Mouse (Mus musculus) layer of hippocampus, adult 8-10 months (tissue): ENCODE results near the gene C1qtnf7. TPM values are rescaled to one million over a fixed set of nuclear protein-coding genes. Genes with fewer than 3 reads are reported as not detected.

Experiments used
- DNase-seq, 2 experiments: peaks; one replicate each; pipeline ENCODE4 v3.0.0; 2022; ENCODE audit warnings: low spot score in 2 of 2
- total RNA-seq, 4 experiments: library from RNA; stranded (reverse); gene quantifications; 2 replicates each; pipeline ENCODE4 v1.2.4; 2022

Gene C1qtnf7
- total RNA-seq, 4 experiments from 2014 or later: 1.4 to 2.7 (median 1.9) TPM

DNA sequence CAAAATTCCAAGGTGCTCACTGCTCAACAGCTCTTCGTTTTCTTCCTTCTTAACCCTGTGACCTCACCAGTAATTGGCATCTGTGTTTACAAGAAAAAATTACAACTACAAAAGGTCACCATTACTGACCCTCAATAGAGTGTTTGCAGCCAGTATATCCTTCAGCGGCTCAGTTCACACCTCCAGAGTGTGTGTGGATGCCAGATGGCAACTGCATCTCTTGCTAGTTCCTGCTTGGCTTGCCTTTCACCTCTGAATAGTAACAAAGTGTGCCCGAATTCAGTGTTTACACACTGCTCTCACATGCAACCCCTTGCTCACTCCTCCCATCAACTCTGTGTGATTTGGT lies 23.8 kb downstream of the C1qtnf7 start:
- DNase-seq: no peak

DNA sequence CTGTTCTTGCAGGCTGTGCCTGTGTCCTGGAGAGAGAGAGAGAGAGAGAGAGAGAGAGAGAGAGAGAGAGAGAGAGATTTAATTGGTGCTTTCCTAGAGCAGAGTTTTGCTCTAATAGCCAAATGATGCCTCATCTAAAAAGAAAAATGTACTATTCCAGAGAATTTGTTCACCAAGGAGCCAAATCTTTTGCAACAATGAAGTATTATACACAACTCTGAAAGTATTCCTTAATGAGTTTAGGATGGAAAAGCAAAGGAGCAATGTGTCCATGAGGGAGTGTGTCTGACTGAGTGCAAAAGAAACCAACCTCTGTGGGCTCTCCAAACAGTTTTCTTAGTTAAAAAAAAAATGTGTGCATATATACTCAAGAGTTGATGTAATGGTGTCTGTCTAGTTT lies 24.5 kb downstream of the C1qtnf7 start:
- no peak for DNase-seq

DNA sequence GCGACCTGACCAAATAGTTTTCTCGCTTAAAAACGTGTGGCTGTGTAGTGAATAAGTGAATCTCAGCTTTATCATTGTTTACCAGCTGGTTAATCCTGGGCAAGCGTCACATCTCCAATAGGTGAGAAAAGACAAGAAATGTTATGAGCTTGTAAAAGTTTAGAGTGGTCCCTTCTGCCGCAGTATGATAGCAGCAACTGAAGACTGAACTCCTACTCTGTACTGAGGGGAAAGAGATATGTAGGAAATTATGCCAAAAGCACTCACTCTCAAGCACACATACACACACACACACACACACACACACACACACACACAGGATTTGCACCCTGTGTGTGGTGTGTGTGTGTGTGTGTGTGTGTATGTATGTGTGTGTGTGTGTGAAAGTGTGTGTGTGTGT lies 26.2 kb downstream of the C1qtnf7 start:
- no peak for DNase-seq

DNA sequence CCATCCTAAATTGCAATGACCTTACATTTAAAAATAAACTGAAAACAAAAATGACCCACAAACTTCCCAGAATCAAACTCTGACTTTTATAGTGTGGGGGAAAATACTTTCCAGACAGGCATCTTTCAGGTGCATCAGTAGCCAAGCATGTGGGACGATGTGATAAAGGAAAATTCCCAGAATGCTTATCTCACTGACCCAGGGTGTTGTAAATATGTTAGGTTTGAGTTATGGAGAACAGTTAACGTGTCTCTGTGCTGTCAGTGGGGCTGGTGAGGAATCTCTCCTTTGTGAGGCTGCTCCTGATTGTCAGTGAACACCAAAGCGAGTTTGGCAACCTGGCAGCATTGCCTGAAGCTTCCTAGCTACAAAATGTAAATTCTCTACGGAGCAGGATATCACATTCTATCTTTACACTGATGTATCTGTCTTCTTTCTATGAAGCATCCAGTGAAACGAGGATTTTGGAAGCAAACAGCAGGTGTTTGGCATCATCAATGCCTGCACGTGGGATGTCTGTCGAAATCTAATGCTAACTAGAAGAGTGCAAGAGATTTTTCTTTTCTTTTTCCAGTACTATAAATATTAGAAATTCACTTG lies 27.0 kb downstream of the C1qtnf7 start:
- peak; percentile 35 to 40 for DNase-seq

DNA sequence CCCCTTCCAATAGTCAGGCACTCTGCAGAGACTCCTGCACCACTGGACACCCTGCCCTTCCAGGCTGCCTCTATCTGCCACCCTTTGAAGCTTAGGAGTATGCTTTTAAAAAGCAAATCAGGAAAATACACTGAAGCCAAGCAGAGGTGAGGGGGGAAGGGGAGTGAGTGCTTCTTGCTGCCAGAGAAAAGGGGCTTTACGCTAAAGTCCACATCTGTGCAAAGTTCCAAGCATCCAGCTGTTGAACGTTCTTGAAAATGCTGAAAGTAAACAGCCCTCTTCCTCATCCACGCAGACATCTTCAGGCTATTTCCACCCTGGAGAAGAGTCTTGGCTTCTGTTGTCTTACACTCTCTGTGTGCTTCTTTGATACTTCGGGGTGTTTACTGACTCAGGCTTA lies 34.6 kb downstream of the C1qtnf7 start:
- DNase-seq: no peak

GRCm38 (mm10) chr5:43550444-43550843 lies 35.1 kb downstream of the C1qtnf7 start:
- no peak for DNase-seq

DNA sequence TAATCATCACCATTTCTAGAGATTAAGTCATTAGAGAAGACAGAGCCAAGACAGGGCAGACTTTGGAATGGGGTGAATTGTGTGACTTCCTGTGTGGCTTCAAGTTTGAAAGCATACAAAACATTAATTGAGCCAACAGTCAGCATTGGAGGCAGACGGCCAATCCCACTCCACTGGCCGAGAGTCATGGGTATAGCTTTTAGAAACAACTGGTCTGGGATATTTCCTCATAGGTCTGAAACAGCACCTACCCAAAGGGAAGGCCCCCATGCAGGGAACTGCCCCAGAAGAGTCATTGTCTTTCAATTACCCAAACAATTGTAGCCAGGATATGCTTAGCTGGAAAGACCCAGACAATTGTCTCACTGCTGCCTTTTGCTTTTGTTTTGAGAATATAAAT lies 39.5 kb downstream of the C1qtnf7 start:
- DNase-seq: no peak

DNA sequence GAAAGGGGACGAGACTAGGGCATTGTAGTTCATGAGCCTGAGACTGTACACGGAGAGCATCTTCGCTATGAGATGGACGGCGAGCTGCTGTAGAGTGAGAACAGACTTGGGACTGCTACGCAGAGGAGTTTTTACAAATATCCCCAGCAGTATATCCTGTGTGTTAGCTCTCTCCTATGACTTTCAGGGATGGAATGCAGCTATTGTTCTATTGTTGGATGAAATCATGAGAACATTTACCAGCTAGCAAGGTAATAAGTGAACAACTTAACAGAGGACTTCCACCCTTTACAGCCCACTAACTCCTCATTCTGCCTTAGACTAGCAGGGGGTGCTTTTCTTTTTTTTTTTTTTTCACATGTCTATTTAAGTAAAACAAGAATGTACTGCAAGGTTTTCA lies 40.1 kb downstream of the C1qtnf7 start:
- no peak for DNase-seq

GRCm38 (mm10) chr5:43557436-43557835 lies 42.1 kb downstream of the C1qtnf7 start:
- DNase-seq: peak; percentile 29 to 45

DNA sequence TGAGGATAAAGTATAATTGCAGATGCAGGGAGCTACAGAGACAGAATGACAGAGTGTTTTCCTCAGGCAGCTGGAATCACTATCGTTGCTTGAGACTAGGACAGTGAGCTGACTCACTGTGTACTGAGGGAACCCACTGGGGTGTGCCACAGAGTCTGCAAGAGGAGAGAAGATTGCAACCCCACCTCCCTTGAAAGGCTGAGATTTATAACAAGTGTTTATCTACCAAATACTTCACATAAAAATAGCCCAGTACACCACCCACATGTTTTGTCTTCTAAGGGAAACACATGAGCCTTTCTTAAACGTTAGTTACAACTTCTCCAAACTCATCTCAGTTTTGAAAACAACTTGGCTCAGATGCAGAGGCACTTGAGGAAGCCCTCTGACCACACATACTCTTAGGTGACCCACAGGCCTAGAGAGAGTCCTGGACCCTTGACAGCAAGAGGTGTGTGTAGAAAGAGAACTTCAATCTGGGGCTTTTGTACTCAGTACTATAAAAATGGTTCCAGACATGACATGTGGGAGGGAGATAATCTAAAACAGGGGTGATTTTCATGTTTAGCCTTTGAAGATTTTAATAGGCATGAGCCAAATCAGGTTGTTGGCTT lies 46.4 kb downstream of the C1qtnf7 start:
- no peak for DNase-seq

DNA sequence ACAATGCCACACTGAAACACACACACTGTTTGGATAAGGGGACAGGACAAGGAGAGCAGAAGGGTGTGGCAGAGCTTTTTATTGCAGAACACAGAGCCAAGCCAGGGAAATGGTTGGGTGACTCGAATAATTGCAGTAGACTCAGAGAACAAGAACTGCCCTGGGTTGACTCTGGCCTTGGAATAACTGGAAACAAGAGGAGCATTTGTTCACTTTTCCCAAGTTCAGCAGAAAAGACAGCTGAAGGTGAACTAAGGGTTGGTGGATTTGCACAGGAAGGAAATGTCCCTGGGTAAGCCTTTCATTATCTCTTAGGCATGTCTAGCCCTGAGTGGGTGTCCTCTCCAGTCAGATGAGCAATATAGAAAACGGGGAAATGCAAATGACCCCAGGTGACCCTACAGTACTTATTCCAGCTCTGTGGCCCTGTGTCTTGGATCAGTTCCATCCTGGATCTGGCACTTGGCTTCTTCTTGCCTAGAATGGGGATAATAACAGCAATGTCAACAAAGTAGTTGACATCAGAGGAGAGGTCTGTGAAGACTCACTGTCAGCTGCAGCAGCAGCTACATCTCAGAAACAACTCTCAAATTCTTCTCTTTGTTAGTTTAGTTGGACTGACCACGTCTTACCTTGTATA lies 54.5 kb downstream of the C1qtnf7 start:
- DNase-seq: no peak

- DNase-seq: peak in 1 of 2 experiments; percentile 15
Observed at GRCm38 (mm10) chr5:43582876-43583275, 67.5 kb downstream of the C1qtnf7 start.

DNA sequence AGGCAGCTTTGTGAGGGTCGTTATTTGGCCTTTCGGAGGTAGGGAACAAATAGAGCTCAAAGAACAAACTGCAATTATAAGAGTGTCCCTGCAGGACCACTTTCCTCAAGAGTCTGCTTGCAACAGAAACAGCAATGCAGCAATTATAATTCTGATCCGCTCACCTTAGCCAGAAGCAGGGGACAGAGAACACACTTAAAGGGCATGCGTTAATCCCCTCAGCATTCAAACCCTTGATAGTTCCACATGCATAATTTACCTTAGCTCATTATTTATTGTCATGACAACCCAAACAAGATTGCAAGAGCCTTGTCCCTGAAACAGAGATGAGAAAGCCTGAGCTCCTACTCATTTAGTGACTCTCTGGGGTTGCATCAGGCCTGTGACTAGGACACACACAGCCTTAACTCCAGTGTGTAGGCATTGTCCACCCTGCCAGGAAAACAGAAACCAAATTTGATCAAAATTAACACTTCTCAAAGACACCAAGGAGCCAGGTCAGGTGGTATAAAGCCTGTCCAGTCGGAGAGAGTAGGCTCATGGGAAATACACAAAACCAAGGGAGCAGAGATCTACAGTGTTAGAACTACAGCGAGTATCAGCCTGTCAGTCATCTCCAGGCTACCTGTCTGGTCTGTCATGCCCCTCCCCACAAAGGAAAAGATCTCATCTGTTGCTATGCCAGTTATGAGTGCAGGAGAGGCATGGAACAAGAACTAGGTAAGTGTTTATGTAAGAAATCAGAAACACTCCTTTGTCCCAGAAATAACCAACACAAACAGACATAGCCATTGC lies 68.2 kb downstream of the C1qtnf7 start:
- DNase-seq: no peak

- DNase-seq: no peak
Observed at GRCm38 (mm10) chr5:43584464-43584863, 69.1 kb downstream of the C1qtnf7 start.

DNA sequence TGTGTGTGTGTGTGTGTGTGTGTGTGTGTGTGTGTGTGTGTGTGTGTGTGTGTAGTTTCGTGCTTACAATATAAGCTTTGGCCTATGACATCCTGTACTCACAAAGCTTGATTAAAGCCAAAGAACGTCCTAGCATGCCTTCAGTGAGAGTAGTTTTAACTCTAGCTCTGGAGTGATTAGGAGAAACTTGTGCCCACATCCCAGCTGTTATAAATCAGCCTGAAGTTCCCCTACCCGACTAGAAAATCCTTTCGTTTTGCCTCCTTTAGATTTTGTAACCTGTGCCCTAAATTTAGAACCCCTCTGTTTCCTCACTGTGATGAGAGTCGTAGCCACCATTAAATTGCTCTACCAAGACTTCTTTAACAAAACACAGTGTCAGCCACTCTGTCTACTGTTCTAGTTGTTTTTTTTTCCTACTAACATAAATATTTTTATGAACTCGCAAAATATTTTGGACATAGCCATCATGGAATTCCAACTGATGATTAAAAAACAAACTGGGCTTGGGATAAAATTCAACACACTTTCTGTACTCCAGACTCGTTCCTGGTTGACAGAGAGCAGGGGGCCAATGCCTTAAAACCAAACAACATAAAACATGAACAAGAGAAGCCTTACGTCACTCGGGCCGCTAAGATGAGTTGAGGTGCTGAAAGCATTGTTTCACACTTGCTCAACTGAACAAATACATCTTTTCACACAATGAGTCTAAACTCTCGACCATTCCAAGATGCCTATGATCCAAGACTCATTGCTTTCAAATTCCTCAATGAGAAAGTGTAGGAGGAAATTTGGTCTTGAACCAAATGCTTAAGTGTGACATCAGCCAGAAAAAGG lies 70.3 kb downstream of the C1qtnf7 start:
- DNase-seq: no peak

DNA sequence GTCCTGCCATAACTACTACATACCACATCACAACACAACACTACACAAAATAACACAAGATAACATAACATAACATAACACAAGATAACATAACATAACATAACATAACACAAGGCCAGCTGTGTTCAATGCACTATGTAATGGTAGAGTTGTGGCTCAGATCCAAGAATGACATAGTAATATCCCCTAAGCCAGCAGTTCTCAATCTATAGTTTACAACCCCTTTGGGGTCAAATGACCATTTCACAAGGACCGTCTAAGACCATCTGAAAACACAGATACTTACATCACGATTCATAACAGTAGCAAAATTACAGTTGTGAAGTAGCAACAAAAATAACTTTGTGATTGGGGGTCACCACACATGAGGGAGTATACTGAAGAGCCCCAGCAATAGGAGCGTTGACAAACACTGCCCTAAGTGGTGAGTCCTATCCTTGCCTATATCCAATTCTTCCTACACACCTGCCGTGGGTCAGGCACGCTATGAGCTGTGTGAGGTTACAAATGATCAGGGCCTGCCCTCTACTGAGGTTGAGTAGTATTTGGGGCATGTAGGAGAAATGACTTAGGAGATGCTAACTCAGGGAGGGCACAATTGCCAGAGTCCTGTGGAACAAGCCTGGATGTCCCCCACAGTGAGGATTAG lies 73.6 kb downstream of the C1qtnf7 start:
- no peak for DNase-seq

DNA sequence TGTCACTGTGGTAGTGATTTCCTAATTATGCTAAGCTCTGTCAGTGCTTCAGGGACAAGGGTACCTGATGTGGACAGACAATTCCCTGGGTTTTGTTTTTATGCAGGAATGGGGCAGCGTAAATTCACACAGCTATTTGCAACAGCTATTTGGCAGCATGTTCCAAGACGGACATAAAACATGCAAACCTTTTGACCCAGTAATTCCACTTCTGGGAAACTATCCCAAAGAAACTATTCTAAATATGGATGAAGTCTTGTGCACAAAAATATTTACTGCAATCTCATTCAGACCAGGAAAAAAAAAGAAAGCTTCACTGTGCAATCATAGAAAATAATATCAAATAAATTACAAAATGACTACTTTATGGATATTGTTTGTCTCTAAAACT lies 74.1 kb downstream of the C1qtnf7 start:
- no peak for DNase-seq

DNA sequence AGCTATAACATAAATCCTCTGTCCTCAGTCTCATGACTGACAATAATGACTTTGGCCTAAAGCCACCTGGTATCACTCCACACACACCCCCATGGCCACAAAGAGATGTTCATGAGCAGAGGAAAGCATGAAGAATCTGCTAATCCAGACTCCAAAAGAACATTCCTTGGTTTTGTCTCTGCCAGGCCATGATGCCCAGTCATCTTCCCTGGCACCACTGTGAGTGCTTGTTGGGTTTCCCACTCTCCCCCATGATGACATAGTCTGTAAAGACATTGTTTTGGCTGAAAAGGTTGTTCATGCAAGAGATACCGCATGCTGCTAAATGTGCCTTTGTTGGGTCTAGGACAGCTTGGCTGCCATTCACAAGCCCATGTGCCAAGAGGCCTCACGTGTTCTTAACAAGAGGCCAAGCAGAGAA lies 75.0 kb downstream of the C1qtnf7 start:
- DNase-seq: no peak

- no peak for DNase-seq
Observed at GRCm38 (mm10) chr5:43601601-43602000, 86.3 kb downstream of the C1qtnf7 start.

DNA sequence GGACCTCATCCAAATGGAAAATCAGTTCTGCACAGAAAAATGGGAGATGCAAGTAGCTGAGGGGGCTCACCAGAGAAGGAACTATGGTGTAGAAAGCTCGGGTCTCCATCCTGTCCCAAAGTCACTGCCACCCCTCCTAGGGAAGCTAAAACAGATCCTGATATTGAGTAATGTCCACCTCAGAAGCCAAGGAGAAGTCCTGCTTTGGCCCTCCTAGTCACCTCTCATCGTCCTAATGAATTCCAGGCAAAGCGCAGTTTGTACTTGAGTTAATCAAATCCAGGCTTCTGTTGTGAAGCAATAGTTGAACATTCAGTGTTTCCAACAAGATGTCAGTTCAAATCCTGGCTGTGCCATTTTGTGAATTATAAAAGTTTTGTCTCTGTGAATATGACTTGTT lies 87.2 kb downstream of the C1qtnf7 start:
- DNase-seq: no peak

DNA sequence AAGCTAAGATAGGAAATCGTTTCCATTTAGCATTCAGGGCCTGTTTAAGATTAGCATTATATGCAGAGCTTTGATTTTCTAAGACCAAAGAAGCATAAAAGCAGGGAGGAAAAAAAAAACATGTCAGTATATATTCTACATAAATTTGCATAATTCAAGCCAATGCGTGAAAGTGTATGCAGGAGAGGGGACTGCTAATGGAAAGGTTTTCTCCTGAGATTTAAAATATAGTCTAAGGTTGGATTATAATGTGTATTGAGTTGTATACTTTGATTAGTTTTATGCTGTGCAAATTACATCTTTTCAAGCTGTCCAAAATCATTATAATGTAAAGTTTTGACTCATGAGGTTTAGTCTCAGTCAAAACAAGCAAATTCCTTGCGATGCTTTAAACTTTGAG lies 88.2 kb downstream of the C1qtnf7 start:
- no peak for DNase-seq
